ENCODE assay signal across 16 mouse cellular contexts in the genomic region with DNA sequence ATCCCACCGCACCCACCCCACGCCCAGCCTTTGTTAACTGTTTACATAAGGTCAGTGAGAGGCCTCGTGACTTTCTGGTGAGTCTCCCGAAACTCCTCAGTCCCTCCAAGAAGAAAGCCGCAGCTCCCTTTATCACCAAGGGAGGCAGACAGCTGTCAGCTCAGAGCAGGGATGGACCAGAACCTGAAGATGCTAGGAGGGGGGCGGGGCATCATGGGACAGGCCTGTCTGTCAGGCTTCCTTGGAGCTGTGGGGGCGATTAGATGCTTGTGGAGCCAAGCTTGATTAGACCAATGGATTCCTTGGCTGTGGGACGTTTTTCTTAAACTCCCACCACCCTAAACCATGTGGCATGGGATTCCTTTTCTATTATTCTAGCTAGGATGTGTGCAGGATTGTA.
DNase-seq lines count a peak whose midpoint lies in the region; ATAC-seq and TF ChIP-seq lines count a peak whose summit lies in the region.
"Had no signal": no experiment of that assay in that cellular context is flagged by ENCODE, and none has a peak within 500 bp of the region (broad histone marks: within the 10 kb centered on the region; RNA-seq: fewer than 3 reads in every experiment).

No protein-coding gene starts in this region.

- 70% methylated on average over 8 of the region's 8 CpGs for WGBS in hindbrain, embryonic 10.5 days
- WGBS in hindbrain, embryonic 11.5 days = 69% methylated on average over 8 of the region's 8 CpGs
- 73% methylated on average over 8 of the region's 8 CpGs for WGBS in neural tube, embryonic 15.5 days
- 66% methylated on average over 8 of the region's 8 CpGs for WGBS in forebrain, postnatal 0 days
- WGBS in cerebellum, adult 2 months = 81% methylated on average over 8 of the region's 8 CpGs

- H3K4me1 ChIP-seq in hindbrain, embryonic 10.5 days (replicated peaks) = 0 out of 2 replicates have a peak, but pooled peaks cover 3% of the 10 kb centered on the region
- H3K4me1 ChIP-seq in hindbrain, embryonic 11.5 days (replicated peaks; ENCODE audit: control insufficient read depth, insufficient read depth, low read length) = no peaks in the 10 kb centered on the region
- H3K4me1 ChIP-seq in neural tube, embryonic 15.5 days = peaks cover 4% of the 10 kb centered on the region; the same call in 1 of the 2 replicates
- no peaks in the 10 kb centered on the region for H3K4me1 ChIP-seq in forebrain, postnatal 0 days (ENCODE audit: insufficient read depth)
- H3K4me1 ChIP-seq in cerebellum, adult 2 months (ENCODE audit: control insufficient read depth, insufficient read depth, low read length) = no peaks in the 10 kb centered on the region
- H3K4me1 ChIP-seq: embryonic facial prominence, embryonic 15.5 days; limb, embryonic 15.5 days; liver, embryonic 15.5 days; lung, embryonic 15.5 days; neural tube, embryonic 12.5 days had no signal

- no peak overlapping the region for H3K4me2 ChIP-seq in hindbrain, embryonic 11.5 days (replicated peaks; ENCODE audit: low read depth, low read length)
- no peak overlapping the region for H3K4me2 ChIP-seq in neural tube, embryonic 15.5 days
- H3K4me2 ChIP-seq in forebrain, postnatal 0 days (ENCODE audit: low read depth) = no peak overlapping the region
- H3K4me2 ChIP-seq: embryonic facial prominence, embryonic 15.5 days; heart, embryonic 13.5 days; limb, embryonic 15.5 days; liver, embryonic 15.5 days; lung, embryonic 15.5 days; neural tube, embryonic 12.5 days had no signal

- DNase-seq in hindbrain, embryonic 10.5 days (ENCODE audit: low spot score) = no peak
- DNase-seq in hindbrain, embryonic 11.5 days (ENCODE audit: low spot score) = no peak
- DNase-seq in neural tube, embryonic 10.5 days (ENCODE audit: extremely low spot score, low spot score) = no peak
- no peak for DNase-seq in forebrain, postnatal 0 days
- DNase-seq in cerebellum, adult 2 months = no peak
- DNase-seq in embryo, embryonic 11 days = no peak

- no peaks in the 10 kb centered on the region for H3K36me3 ChIP-seq in hindbrain, embryonic 10.5 days
- no peaks in the 10 kb centered on the region for H3K36me3 ChIP-seq in hindbrain, embryonic 11.5 days (ENCODE audit: control insufficient read depth, insufficient read depth, low read length)
- H3K36me3 ChIP-seq in neural tube, embryonic 15.5 days = no peaks in the 10 kb centered on the region
- H3K36me3 ChIP-seq in forebrain, postnatal 0 days (ENCODE audit: insufficient read depth) = no peaks in the 10 kb centered on the region
- H3K36me3 ChIP-seq: embryonic facial prominence, embryonic 15.5 days; heart, embryonic 13.5 days; limb, embryonic 15.5 days; liver, embryonic 15.5 days; lung, embryonic 15.5 days; neural tube, embryonic 12.5 days had no signal

- TF ChIP-seq CTCF in forebrain, postnatal 0 days (IDR thresholded peaks at IDR 0.05; ENCODE audit: low read depth) = no peak
- no peak for TF ChIP-seq CTCF in cerebellum, adult 2 months (IDR thresholded peaks at IDR 0.05; ENCODE audit: borderline replicate concordance, insufficient read depth, low read depth, low read length)

- H3K4me3 ChIP-seq in hindbrain, embryonic 10.5 days = no peak overlapping the region
- H3K4me3 ChIP-seq in hindbrain, embryonic 11.5 days (ENCODE audit: low read depth, low read length) = no peak overlapping the region
- H3K4me3 ChIP-seq in neural tube, embryonic 15.5 days (replicated peaks) = no peak overlapping the region
- no peak overlapping the region for H3K4me3 ChIP-seq in forebrain, postnatal 0 days (ENCODE audit: low read depth, low read length)
- H3K4me3 ChIP-seq in cerebellum, adult 2 months (replicated peaks; ENCODE audit: insufficient read depth, low read depth, low read length) = no peak overlapping the region
- H3K4me3 ChIP-seq: embryonic facial prominence, embryonic 15.5 days; heart, adult 2 months; heart, embryonic 13.5 days; limb, embryonic 15.5 days; liver, embryonic 15.5 days; lung, embryonic 15.5 days; neural tube, embryonic 12.5 days had no signal

- no peaks in the 10 kb centered on the region for H3K9me3 ChIP-seq in hindbrain, embryonic 10.5 days
- H3K9me3 ChIP-seq in hindbrain, embryonic 11.5 days (ENCODE audit: control insufficient read depth, low read length) = no peaks in the 10 kb centered on the region
- H3K9me3 ChIP-seq in neural tube, embryonic 15.5 days (replicated peaks) = no peaks in the 10 kb centered on the region
- no peaks in the 10 kb centered on the region for H3K9me3 ChIP-seq in forebrain, postnatal 0 days (ENCODE audit: low read length)
- H3K9me3 ChIP-seq: embryonic facial prominence, embryonic 15.5 days; heart, embryonic 13.5 days; limb, embryonic 15.5 days; liver, embryonic 15.5 days; lung, embryonic 15.5 days; neural tube, embryonic 12.5 days had no signal

- no peak overlapping the region for H3K9ac ChIP-seq in hindbrain, embryonic 11.5 days (ENCODE audit: low read depth, low read length)
- H3K9ac ChIP-seq in neural tube, embryonic 15.5 days (replicated peaks) = no peak overlapping the region
- no peak overlapping the region for H3K9ac ChIP-seq in forebrain, postnatal 0 days
- H3K9ac ChIP-seq: embryonic facial prominence, embryonic 15.5 days; heart, embryonic 13.5 days; limb, embryonic 15.5 days; liver, embryonic 15.5 days; lung, embryonic 15.5 days; neural tube, embryonic 12.5 days had no signal

- no peaks in the 10 kb centered on the region for H3K27me3 ChIP-seq in hindbrain, embryonic 10.5 days (ENCODE audit: insufficient read depth, poor library complexity, severe bottlenecking)
- H3K27me3 ChIP-seq in hindbrain, embryonic 11.5 days (ENCODE audit: control insufficient read depth, insufficient read depth, low read length) = no peaks in the 10 kb centered on the region
- H3K27me3 ChIP-seq in neural tube, embryonic 15.5 days (replicated peaks) = no peaks in the 10 kb centered on the region
- no peaks in the 10 kb centered on the region for H3K27me3 ChIP-seq in forebrain, postnatal 0 days (ENCODE audit: insufficient read depth, low read length)
- H3K27me3 ChIP-seq in cerebellum, adult 2 months (ENCODE audit: control insufficient read depth, insufficient read depth, low read length) = no peaks in the 10 kb centered on the region
- H3K27me3 ChIP-seq: CH12.LX; embryonic facial prominence, embryonic 15.5 days; heart, embryonic 13.5 days; limb, embryonic 15.5 days; liver, embryonic 15.5 days; lung, embryonic 15.5 days; neural tube, embryonic 12.5 days had no signal

- 0 out of 2 replicates have a peak overlapping the region, but pooled peaks have one; percentile 2 for H3K27ac ChIP-seq in hindbrain, embryonic 10.5 days
- H3K27ac ChIP-seq in hindbrain, embryonic 11.5 days (ENCODE audit: low read depth, low read length) = no peak overlapping the region
- peak overlapping the region; percentile 33; the same call in 1 of the 2 replicates for H3K27ac ChIP-seq in neural tube, embryonic 15.5 days (replicated peaks)
- H3K27ac ChIP-seq in forebrain, postnatal 0 days (ENCODE audit: low read depth, low read length) = no peak overlapping the region
- H3K27ac ChIP-seq in cerebellum, adult 2 months (ENCODE audit: insufficient read depth, low read length) = no peak overlapping the region
- H3K27ac ChIP-seq: embryonic facial prominence, embryonic 15.5 days; heart, adult 2 months; heart, embryonic 13.5 days; limb, embryonic 15.5 days; liver, embryonic 15.5 days; lung, embryonic 15.5 days; neural tube, embryonic 12.5 days had no signal

- ATAC-seq in hindbrain, embryonic 11.5 days (ENCODE audit: low FRiP score) = no peak
- ATAC-seq in neural tube, embryonic 15.5 days (ENCODE audit: low FRiP score) = peak; percentile 21; the same call in 1 of the 2 replicates
- peak; percentile 48 for ATAC-seq in forebrain, postnatal 0 days
- ATAC-seq: inflammation-experienced regulatory T-cells, adult 6 months had no signal

- no peak for TF ChIP-seq POLR2A in cerebellum, adult 2 months (IDR thresholded peaks at IDR 0.05; ENCODE audit: borderline replicate concordance, insufficient read depth, low read length)

Comparison
In these comparisons a context has a peak if more than half of its experiments do, and no peak if none do; other contexts are left out.
1. H3K27ac ChIP-seq: peak in hindbrain, embryonic 10.5 days (single experiment) and neural tube, embryonic 15.5 days (single experiment); none in hindbrain, embryonic 11.5 days (single experiment), forebrain, postnatal 0 days (single experiment) and cerebellum, adult 2 months (single experiment).